Mouse (Mus musculus): Measurements from ENCODE around the gene Atf5.

The Atf5 gene

DNA sequence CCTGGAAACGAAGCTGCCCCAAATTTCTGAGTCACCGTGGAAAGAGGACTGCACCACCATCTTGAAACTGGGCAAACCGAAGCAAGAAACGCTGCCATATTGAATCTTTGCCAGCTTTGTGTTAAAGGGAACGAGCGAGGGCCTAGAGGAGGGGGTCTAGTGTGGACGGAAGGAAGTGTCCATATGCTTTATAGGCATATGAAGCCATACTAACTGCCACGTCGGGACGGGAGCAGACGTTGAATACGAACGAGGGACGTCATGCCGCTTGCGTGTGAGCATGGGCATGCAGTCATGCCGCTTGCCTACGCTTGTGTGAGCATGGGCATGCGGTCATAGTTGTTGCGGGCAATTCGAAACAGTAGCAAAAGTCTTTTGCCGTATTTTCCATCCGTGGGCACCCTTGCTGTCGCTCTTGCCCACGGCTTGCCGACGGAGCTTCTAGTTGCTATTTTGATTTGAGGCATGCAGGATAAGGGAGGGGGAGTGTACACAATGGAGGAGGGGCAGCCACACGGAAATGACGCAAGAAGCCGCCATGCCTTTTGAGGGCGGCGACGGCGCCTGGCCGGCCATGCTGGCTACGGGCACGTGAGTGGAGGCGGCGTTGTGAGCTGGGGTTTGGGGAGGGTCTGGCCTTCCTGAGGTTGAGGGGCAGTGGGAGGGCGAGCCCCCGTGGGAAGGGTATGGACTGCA, 33.1 kb upstream of the Atf5 start:
- DNase-seq: peak; percentile 95

DNA sequence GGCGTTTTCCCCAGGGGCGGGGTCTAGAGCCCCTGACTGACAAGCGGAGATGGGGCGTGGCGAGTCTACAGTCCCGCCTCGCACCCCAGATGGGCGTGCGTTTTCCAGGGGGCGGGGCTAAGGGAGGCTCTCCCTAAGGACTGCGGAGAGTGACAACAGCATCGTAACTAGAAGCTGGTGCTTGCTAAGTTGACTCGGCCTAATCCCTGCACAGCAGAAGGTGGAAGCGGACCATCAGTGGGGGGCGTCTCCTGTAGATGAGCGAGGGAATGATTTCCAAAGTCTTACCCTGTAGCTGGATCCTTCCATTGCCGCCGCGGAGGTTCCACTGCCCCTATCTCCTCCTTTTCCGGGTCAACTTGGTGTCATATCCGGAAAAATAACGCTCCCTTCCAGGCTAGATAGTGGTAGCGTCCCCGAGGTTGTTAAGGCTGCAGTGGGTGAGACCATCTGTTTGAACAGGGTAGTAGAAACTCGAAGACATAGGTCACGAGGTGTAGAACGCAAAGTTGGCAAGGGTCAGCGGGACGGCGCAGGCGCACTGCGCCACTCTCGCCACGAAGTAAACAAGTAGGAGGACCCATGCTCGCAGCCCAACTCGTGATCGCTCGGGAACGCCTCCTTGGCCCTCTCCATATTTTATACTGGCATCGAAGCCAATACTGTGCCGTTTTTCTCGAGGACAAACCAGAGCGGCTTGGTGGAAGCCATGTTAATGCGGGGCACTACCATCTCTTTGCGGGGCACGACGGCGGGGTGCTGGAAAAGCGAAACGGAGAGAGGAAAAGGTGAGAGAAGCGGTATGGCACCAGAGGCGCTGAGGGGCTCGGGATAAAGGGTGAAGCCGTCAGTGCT, 32.3 kb upstream of the Atf5 start, which contains the start of the genes Akt1s1 and Tbc1d17:
TSS of gene Akt1s1 (plus strand) at position 431 of the 855 bp plus-strand sequence.
TSS of gene Tbc1d17 (minus strand) at position 519 of the 855 bp plus-strand sequence.
- peak; percentile 100 for DNase-seq

DNA sequence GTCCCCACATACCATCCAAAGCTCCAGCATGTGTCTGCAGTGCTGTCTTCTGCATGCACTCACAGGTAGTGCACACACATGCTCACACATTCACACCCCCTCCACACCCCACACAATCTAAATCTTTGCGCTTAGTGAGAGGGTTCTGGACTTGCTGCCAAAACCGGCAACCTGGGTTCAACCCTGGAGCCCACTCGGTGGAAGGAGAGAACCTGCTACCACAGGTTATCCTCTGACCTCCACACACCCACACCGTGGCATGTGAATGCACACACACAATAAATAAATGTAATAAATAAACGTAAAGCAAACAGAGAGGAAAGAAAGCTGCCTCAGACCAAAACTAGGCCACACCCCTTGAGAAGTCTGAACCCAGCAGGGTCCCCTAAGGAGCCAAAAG, 31.3 kb upstream of the Atf5 start:
- no peak for DNase-seq

DNA sequence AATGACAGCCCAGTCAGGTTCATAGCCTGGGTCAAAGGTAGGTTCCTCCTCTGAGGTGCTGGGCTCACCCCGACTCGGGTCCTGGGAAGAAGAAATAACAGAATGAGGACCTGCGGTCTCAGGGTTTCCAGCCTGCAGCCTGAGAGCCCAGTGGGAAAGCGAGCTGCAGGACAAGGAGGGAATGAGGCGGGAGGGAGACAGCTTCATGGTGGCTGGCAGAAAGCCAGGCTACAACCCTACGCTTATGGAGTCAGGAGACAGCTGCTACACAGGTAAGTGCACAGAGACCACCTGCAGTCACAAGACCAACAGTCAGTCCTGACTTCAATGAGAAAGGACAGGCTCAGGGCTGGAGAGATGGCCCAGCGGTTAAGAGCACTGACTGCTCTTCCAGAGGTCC, 30.3 kb upstream of the Atf5 start:
- DNase-seq: no peak

DNA sequence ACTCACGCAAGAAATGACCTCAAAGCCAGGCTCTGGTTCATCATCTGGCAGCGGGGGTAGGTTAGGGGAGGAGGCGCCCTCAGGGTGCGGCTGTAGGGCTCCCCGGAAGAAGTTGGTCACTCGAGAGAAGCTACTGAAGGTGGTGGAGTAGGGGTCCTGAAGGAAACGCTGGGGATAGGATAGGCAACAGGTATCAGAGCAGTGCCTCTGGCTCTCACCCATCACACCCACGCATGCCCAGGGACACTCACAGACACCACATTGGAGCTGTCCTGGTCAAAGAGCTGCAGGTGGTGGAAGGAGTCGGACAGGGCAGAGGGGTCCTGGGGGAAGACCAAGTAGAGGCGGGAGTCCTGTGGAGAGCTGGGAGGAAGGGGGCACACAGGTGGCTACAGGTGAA, 28.5 kb upstream of the Atf5 start:
- no peak for DNase-seq

DNA sequence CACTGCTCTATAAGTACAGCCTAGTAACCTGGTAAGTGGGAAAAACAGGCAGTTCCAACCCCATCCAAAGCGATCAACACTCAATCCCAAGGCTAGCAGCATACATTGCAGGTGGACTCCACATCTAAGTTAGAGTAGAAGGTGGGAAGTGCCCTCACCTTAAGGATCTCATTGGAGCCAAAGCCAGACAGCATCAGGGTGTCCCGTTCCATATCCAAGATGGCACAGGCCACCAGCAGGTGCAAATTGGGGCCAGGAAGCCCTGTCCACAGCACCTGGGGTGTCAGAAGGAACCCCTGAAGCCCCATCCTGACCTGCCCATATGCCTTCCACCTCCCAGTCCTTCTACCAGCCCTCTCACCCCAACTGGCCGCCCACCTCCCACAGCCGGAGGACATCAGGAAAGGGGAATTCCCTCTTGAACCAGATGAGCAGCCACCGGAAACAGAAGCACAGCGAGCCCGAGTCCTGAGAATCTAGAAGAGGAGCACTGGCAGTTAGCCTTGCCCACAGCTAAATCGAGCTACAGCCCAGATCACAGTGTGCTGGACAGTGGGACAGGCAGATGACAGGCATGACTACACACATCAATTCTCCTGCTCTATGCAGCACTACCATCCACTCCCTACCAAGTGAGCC, 25.5 kb upstream of the Atf5 start:
- no peak for DNase-seq

DNA sequence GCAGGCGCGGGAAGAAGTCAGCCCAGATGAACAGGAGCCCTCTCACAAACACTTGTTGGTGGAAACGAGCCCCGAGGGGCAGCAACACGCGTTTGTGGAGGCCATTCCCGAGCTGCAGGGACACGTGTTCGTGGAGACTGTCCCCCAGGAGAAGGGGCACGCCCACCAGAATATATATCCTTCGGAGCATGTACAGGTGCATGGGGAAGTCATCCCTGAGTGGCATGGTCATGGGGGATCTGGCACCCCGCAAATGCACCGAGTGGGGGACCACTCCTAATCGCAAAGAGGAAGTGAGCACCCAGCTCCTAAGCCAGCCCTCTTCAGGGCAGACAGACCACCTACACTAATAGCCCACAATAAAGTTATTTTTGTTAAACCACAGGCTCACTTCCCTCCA, 24.0 kb upstream of the Atf5 start:
- DNase-seq: no peak

DNA sequence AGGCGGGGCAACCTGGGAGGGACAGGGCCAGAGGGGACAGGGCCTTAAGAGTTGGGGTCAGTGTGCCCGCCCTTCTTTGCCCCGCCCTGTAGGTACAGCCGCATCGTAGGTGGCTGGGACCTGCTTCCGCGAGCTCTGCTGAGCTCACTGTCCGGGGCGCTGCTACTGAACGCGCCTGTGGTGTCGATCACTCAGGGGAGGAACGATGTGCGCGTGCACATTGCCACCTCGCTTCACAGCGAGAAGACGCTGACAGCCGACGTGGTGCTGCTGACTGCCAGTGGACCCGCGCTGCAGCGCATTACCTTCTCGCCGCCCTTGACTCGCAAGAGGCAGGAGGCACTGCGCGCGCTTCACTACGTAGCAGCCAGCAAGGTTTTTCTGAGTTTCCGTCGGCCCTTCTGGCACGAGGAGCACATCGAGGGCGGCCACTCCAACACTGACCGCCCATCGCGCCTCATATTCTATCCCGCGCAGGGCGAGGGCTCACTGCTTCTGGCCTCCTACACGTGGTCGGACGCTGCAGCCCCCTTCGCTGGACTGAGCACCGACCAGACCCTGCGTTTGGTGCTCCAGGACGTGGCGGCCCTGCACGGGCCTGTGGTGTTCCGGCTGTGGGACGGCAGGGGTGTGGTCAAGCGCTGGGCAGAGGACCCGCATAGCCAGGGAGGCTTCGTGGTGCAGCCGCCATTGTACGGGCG, 23.2 kb upstream of the Atf5 start:
- DNase-seq: peak; percentile 48

DNA sequence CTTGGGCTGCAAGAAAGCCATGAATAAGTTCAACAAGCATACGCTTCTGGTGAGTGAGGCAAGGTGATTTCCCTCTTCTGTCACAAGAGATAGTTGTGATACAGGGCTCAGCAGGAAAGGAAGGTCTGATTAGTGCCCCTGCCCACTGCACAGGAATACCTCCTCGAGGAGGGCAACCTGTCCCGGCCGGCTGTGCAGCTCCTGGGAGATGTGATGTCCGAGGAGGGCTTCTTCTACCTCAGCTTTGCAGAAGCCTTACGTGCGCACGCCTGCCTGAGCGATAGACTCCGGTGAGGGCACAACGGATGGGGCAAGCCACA, 22.7 kb upstream of the Atf5 start:
- no peak for DNase-seq

DNA sequence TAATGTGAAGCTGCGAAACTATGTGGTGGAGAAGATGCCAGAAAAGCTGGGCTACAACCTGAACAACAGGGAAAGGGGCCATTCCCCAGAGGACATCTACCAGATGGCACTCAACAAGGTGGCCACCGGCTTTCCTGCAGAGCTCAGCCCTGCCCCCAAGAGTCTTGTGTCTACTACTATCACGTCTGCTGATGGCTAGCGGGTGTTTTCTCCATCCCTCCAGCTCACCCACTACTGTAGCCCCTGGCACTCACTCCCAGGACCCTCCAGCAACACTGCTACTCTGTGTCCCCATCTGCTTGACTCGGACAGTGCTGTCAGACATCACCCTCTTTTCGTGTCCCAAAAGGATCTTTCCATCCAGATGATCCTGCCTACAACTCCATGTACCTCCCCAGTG, 21.6 kb upstream of the Atf5 start:
- no peak for DNase-seq

DNA sequence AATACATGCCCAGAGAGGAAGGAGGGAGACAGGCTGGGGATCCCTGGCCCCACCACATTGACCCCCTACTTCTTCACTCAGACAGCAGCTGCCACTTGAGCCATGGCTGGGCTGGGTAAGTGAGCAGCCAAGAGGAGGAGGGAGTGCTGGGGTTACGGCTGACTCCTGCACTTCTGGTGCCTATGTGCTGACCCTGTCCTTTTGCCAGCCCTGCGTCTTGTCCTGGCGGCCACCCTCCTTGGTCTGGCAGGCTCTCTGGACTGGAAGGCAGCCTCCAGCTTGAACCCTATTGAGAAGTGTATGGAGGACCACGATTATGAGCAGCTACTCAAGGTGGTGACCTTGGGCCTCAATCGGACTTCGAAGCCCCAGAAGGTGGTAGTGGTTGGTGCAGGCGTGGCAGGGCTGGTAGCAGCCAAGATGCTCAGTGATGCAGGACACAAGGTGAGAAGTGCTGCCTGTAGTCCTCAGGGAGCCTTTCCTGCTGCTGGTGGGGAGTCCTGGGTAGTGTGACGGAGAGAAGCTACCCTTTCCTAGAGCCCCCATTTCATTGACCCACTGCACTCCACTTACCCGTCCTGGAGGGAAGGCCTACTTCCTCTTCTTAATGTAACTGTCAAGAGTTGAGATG, 20.1 kb upstream of the Atf5 start:
- DNase-seq: no peak

DNA sequence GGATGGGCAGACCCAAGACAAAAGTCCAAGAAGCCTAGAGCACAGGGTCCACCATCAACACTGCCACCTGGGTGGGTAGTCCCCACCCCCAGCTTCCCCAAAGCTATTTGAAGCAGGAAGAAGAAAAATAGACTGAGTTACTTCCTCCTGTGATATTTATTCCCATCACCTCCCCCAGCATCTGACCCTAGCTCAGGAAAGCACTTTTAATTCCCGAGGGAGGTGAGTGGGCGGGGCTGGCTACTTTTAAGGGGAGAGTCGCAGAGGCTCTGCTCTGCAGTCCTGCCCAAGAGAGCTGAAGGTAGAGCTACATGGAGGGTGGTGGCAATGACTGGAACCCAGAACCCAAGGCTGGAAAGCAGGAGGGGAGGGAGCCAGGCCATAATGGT, 19.6 kb upstream of the Atf5 start:
- no peak for DNase-seq

DNA sequence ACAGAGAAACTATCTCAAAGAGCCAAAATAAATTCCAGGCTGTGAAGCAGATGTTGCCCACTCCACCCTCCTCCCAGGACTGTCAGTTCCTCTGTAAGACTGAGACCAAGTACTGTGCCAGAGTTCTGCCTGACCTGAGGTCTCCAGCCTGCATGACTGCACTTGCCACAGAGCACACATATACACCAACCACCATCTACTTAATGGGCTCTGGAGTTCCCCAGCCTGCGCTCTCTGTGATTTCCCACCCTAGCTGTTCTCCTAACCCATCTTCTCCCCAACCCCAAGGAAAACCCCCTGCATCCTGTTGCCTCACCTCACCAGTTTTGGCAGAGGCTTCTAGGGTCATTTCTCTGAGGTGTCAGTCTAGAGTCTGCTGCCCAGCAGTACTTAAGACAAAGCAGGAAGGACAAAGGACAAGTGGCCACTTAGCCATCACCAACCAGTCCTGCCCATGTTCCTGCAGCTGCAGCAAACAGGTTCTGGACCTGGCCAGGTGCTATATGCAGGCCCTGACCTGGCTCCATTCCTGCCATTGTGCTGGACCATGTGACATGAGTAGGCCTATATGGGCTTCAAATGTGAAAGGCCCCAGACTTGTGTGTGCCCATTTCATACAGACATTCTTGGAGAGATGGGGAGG, 19.0 kb upstream of the Atf5 start:
- DNase-seq: no peak

DNA sequence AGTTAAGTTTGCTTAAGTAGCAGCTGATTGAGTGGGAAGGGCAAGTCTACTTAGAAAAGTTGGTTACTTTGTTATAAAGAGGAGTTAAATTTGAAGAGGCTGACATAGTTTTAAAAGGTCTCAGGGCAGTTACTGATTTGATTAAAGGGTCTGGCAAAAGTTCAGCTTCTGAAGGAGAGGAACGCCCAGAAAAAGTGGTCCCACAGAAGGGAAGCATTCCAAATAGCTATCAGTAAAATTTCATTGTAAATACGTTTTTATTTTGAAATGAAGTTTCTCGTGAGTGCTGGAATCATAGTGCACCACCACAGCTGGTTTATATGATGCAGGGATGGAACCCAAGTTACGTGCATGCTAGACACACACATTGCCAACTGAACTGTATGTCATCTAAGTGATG, 16.3 kb upstream of the Atf5 start:
- no peak for DNase-seq

DNA sequence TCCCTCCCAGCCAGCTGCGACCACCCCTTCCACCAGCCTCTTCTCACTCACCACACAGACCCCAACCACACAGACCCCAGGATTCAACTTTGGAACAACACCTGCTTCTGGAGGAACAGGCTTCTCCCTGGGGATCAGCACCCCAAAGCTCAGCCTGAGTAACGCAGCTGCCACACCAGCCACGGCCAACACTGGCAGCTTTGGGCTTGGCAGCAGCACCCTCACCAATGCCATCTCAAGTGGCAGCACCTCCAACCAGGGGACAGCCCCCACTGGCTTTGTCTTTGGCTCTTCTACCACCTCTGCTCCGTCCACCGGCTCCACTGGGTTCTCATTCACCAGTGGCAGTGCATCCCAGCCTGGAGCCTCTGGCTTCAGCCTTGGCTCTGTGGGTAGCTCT, 12.2 kb upstream of the Atf5 start:
- DNase-seq: no peak

DNA sequence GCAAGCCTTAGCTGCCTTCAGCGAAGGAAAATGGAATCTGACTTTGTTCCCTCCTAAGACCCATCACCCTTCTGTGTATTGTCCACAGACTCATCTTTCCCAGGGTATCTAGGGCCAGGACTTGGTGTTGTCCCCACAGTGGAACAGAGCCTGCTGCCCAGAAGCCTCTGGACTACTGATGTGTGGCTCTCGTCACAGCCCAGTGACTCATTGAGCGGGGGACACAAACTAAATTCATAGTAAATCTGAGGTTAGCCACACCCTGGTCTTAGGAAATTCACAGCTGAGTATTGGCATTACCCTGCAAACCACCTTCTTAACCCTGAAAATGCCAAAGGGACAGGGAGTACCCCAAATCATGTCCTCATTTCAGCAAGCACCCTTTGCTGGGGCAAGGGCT, 10.3 kb upstream of the Atf5 start:
- DNase-seq: no peak

DNA sequence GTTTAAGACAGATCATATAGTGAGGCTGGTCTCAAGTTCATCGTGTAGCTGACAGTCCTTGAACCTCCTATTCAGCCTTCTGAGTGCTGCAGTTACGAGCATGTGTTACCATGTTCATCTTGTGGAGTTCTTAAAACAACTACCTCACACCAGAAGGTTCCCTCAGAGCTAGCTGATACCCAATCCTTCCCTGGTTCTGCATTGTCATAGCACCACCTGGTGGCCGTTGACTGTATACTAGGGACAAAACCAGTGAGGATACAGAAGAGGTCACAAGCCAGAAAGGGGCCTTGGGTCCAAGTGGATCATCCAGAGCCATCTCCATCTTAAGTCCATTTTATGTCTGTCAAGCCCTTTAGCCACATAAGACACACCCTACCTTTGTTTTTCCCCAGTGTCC, 8.4 kb upstream of the Atf5 start:
- DNase-seq: peak; percentile 89

DNA sequence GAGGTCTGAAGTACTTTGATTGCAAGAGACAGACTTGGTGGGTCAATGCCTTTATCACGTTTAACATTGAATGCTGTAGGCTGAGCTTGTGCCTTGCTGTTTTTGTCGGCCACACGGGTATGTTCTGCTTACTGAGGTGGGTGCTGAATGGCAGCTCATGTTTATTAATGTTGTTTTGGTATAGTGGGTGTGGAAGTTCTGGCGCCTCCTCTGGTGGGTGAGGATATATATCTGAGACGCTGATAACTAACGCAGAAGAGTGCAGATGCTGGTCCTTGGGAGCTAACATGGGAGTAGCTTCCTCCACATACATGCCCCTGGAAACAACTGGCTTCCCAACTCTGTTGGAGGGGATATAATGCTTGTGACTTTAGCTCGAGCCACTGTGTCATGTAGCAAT, 7.0 kb upstream of the Atf5 start:
- DNase-seq: no peak

DNA sequence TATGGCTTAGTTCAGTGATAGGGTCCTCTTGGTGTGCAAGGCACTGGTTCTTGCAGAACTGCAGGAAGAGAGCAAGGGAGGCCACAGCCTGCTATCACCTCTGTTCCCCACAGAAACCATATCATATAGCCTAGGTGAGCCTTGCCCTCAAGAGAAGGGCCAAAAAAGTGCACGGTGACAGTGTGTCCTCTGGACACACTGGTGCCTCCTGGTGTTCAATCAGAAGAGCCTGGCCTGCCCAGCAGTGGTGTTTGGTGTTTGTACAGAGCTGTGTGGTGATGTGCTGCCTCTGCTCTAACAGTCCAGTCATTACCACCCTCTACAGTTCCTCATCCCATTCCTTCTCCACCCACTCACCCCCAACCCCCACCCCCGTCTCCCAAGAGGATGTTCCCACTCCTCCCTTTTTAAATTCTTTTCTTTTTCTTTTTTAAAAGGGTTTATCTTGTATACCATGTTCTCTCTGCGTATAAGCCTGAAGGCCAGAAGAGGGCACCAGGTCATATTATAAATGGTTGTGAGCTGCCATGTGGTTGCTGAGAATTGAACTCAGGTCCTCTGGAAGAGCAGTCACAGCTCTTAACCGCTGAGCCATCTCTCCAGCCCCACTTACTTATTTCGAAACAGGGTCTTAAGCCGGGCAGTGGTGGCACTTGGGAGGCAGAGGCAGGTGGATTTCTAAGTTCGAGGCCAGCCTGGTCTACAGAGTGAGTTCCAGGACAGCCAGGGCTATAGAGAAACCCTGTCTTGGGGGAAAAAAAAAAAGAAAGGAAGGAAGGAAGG, 5.4 kb upstream of the Atf5 start:
- peak; percentile 9 for DNase-seq

DNA sequence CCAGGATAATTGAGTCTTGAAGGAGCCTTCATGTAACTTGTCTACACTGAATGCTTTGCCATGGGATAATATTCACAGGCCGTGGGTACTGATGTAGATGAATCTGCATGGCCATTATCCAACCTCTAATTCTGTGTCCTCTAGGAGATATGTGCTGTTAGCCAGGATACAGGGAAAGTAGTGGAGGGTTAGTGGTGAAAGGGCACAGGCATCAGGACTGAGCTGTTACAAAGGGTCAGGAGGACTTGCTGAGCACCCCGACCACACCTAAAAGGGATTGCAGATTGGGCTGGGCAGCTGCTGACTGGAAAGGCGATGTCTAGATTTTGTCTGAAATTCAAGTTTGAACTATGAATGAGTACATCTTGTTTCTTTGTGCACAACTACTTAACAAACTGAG, 4.1 kb upstream of the Atf5 start:
- peak; percentile 0 for DNase-seq

DNA sequence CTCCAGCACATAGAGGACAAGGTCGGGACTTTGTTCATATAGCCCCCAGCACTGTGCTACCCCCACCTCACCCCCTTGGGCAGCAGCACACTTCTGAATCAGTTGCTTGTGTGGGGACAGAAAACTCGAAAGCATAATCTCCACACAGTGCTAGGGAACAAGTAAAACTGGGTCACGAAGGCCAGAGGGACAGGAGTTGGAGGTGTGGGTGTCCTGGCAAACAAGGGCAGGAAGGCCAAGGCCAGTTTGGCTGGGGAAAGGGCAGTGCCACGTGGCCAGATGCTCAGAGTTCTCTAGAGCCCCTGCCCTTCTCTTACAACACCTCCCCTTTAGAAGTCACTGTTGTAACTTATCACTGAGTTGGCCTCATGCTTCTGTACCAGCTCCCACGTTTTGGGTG, 3.4 kb upstream of the Atf5 start:
- DNase-seq: peak; percentile 2

DNA sequence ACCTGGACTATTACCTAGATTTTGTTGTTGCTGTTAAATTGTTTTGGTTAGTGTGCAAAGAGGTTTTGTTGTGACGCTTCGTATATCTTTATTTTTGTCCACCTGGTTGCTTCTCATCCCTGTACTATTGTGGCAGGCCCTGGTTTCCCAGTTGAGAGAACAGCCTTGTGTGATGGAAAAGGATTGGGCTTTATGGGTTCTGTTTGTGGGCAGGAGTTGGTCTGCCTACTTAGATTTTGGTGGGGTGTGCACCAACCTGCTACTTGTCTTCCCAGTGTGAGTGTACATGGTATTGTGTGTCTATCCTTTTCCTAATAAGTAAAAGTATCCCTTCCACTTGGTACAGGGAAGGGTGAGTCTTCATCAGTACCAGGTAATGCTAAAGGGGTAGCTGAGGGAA, 2.9 kb upstream of the Atf5 start:
- DNase-seq: peak; percentile 0
